Mouse (Mus musculus) liver, embryonic 15.5 days (tissue): ENCODE data around the gene Rabepk. TPM values are rescaled to one million over a fixed set of nuclear protein-coding genes. Genes with fewer than 3 reads are reported as not detected.
A peak's percentile ranks its signal among the peaks of the same experiment; 100 is the strongest.
"Not testable (repeated sequence)": the region's sequence is repeated elsewhere in the genome, so short reads cannot be mapped to it uniquely, and the experiment has no call there.

Experiments
- ATAC-seq: fragments of 200-750 bp; cut with Nextera tagmentation; 2 replicates; pipeline ENCODE4 v1.8.0; 2017; ENCODE audit warnings: moderate number of reproducible peaks, mild to moderate bottlenecking, moderate library complexity; ENCODE audit not compliant: insufficient read depth
- H3K27ac ChIP-seq: fragments of 300-500 bp; sonication (generic); replicated peaks from 2 replicates; pipeline ENCODE4 v1.5.1; 2015; ENCODE audit warnings: mild to moderate bottlenecking, inconsistent platforms
- H3K27me3 ChIP-seq: fragments of 300-500 bp; sonication (generic); 2 replicates; pipeline ENCODE4 v1.6.1; 2015; ENCODE audit warnings: mild to moderate bottlenecking, inconsistent platforms
- H3K36me3 ChIP-seq: fragments of 300-500 bp; sonication (generic); replicated peaks from 2 replicates; pipeline ENCODE4 v1.6.1; 2015; ENCODE audit warnings: moderate library complexity, mild to moderate bottlenecking, inconsistent platforms
- H3K4me1 ChIP-seq: fragments of 300-500 bp; sonication (generic); replicated peaks from 2 replicates; pipeline ENCODE4 v1.6.1; 2015; ENCODE audit warnings: inconsistent platforms
- H3K4me2 ChIP-seq: fragments of 300-500 bp; sonication (generic); 2 replicates; pipeline ENCODE4 v1.6.1; 2015; ENCODE audit warnings: moderate library complexity, mild to moderate bottlenecking, inconsistent platforms
- H3K4me3 ChIP-seq: fragments of 300-500 bp; sonication (generic); replicated peaks from 2 replicates; pipeline ENCODE4 v1.5.1; 2015; ENCODE audit warnings: mild to moderate bottlenecking, inconsistent platforms
- H3K9ac ChIP-seq: fragments of 300-500 bp; sonication (generic); 2 replicates; pipeline ENCODE4 v1.6.1; 2015; ENCODE audit warnings: moderate library complexity, mild to moderate bottlenecking, inconsistent platforms
- H3K9me3 ChIP-seq: fragments of 300-500 bp; sonication (generic); replicated peaks from 2 replicates; pipeline ENCODE4 v1.6.1; 2016; ENCODE audit warnings: inconsistent platforms
- WGBS: fragments of 180-500 bp; shearing (Covaris S2); methylation state at CpG from one replicate; pipeline ENCODE4 v1.1.7; 2015; ENCODE audit warnings: mixed read lengths; ENCODE audit not compliant: insufficient replicate concordance; 5-methylcytosine and 5-hydroxymethylcytosine counted together
- polyA plus RNA-seq: library from polyadenylated mRNA; unstranded; fragments of >200 nt; fragmentation: Nextera tagmentation; extraction: Ambion mirVana; gene quantifications from 2 replicates; pipeline ENCODE4 v1.2.1, GENCODE M21; 2015

Rabepk gene
- 20.1 and 22.3 TPM in 2 replicates for polyA plus RNA-seq

DNA sequence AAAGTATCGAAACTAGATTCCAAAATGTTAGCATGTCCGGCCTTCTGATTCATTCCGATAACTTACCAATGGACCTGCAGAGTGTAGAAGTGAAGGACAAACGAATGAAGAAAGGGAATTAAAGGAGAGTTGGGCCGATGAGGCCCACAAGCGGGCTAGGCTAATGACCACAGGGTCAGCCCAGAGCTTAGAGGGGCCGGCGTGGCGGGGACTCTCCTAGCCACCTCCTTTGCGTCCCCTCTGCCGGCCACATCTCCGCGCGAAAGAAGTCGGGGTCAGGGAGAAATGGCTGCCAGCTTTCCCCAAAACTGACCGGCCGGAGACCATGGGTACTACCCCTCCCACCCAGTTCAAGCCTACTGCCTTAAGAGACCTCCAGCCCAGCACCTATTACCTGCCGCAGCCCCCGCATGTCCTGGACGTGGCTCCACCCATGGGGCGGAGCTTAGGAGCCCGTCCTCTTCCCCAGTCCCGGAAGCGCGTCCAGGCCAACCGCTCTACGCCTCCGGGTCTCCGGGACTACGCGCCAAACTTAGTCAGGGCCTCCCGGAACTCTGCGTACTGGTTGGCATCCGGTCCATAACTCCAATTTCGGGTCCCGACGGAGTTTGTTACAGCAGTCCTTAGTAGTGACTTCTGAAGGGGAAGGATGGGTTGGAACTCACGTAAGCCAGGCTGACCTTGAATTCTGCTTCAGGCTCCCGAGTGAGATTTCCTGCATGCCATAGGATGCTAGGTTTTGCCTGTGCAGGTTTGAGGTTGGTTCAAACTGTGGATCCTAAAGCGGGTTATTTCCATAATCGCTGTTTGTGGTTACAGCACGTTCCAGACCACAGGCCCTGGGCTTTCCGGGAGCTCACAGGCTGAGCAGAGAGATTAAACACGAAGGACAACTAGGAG is at the start of gene Rabepk:
Gene Rabepk (minus strand): TSS at position 556 of the 900 bp plus-strand sequence.
- WGBS, result under 1% methylated on average over 44 of the region's 44 CpGs
- peaks cover 22% of the 10 kb centered on the region for H3K36me3 ChIP-seq

DNA sequence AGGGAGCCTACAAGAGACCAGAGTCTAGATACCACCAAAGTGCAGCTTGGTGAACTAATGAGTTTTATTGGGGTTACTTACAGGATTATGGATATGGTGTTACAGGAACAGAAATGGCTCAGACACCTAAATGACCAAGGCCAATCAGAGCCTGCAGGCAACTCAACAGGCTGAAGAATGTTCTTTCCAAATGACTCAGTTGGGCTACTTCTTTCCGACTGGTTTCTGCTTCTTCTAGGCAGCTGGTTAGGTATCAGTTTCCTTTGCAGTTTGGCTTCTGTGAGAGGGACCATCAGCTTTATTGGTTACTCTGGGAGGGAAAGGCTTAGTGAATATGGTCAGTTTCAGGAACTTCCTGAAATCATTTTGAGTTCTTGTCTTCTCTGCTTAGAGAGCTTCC is 48.0 kb upstream of the Rabepk start:
- H3K9me3 ChIP-seq, result no peaks in the 10 kb centered on the region
- no peak overlapping the region for H3K4me3 ChIP-seq
- H3K9ac ChIP-seq, result no peak overlapping the region
- ATAC-seq, result no peak
- H3K27ac ChIP-seq, result no peak overlapping the region
- H3K4me2 ChIP-seq, result no peak overlapping the region
- peaks cover 38% of the 10 kb centered on the region for H3K36me3 ChIP-seq
- WGBS, result 78% methylated on average over 1 of the region's 1 CpGs
- H3K4me1 ChIP-seq, result no peaks in the 10 kb centered on the region
- no peaks in the 10 kb centered on the region for H3K27me3 ChIP-seq

More for the DNA sequence above, at the start of gene Rabepk:
- H3K4me1 ChIP-seq, result peaks cover 48% of the 10 kb centered on the region
- H3K4me2 ChIP-seq, result peak within 1 kb of the TSS; percentile 84
- peak within 1 kb of the TSS; percentile 78 for H3K9ac ChIP-seq
- H3K27ac ChIP-seq, result peak within 1 kb of the TSS; percentile 86
- H3K9me3 ChIP-seq, result no peaks in the 10 kb centered on the region
- peak within 1 kb of the TSS; percentile 79 for H3K4me3 ChIP-seq
- ATAC-seq, result peak; percentile 75
- H3K27me3 ChIP-seq, result no peaks in the 10 kb centered on the region

DNA sequence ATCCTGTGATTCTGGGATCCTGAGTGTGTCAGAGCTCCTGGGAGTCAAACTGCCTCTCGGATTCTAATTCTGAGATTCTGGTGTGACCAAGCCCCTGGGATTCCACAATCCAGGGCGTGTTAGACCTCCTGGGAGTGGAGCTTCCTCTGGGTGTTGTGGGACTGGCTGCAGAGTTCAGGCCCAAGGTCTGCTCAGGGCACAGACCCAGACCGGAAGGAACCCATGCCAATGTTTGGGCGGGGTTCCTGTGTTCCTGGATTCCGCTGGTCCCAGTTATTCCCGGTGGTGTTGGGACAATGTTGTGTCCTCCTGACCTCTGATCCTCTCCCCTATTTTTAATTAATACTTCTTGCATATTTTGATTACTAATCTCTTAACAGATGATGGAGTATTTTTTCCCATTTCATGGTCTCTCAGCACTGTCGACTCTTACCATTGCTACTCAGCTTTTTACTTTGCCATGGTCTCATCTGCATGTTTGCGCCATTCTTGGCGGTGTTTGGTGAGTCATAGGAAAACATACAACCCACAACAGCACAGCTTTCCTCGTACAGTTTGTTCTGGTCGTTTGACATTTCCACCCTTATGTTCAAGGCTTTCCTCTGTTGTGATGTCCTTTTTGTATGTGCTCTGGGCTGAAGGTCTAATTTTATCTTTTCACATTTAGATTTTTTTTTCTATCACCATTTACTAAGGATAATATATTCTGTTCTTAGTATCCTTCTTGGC is 43.7 kb upstream of the Rabepk start:
- whole genome bisulfite sequencing, result 60% methylated on average over 11 of the region's 11 CpGs
- ATAC-seq, result no peak
- H3K27me3 ChIP-seq, result no peaks in the 10 kb centered on the region
- no peak overlapping the region for H3K9ac ChIP-seq
- no peaks in the 10 kb centered on the region for H3K9me3 ChIP-seq
- H3K4me1 ChIP-seq, result no peaks in the 10 kb centered on the region
- no peaks in the 10 kb centered on the region for H3K36me3 ChIP-seq
- no peak overlapping the region for H3K27ac ChIP-seq
- H3K4me2 ChIP-seq, result no peak overlapping the region
- no peak overlapping the region for H3K4me3 ChIP-seq

DNA sequence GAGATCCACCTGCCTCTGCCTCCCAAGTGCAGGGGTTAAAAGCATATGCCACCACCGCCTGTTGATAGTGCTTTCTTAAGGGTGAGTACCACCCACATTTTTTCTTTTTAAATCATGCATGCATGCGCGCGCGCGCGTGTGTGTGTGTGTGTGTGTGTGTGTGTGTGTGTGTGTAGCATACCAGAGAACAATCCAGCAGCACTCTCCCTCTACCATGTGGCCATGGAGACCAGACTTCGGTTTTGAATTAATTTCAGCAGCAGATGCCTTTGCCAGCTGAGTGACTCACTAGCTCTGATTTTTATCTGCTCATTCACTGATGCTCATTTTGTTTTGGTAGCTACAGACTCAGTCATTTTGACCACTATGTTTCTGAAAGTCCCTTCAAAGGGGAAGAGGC is 42.0 kb upstream of the Rabepk start:
- ATAC-seq, result no peak
- no peaks in the 10 kb centered on the region for H3K9me3 ChIP-seq
- no peak overlapping the region for H3K27ac ChIP-seq
- 85% methylated on average over 8 of the region's 8 CpGs for WGBS
- H3K4me1 ChIP-seq, result no peaks in the 10 kb centered on the region
- H3K27me3 ChIP-seq, result no peaks in the 10 kb centered on the region
- no peak overlapping the region for H3K4me3 ChIP-seq
- H3K9ac ChIP-seq, result no peak overlapping the region
- H3K4me2 ChIP-seq, result no peak overlapping the region
- no peaks in the 10 kb centered on the region for H3K36me3 ChIP-seq

DNA sequence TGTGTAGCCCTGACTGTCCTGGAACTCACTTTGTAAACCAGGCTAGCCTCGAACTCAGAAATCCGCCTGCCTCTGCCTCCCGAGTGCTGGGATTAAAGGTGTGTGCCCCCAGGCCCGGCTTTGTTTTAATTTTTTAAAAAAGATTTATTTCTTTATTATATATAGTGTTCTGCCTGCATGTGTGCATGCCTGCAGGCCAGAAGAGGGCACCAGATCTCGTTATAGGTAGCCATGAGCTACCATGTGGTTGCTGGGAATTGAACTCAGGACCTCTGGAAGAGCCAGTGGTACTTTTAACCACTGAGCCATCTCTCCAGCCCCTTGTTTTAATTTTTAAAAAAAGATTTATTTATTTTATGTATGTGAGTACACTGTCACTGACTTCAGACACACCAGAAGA is 40.4 kb upstream of the Rabepk start:
- not testable (repeated sequence) for ATAC-seq, H3K9me3 ChIP-seq
- 65% methylated on average over 5 of the region's 5 CpGs for whole genome bisulfite sequencing

DNA sequence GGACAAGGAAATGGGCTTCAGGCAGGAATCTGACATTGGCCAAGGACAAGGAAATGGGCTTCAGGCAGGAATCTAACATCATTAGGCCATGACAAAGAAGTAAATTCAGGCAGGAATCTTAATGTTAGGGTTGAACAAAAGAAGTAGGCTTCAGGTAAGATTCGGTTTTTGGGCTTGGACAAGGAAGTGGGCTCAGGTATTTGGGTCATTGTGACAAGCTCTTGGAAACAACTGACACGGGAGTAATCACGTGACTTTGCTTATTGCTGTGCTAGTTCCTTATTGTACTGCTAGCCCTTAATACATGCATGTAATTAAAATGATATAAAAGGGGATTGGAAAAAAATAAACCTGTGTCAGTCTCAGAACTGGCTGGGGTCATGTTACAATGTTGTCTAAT is 36.0 kb upstream of the Rabepk start:
- H3K36me3 ChIP-seq, result no peaks in the 10 kb centered on the region
- H3K4me1 ChIP-seq, result no peaks in the 10 kb centered on the region
- no peak overlapping the region for H3K4me3 ChIP-seq
- 55% methylated on average over 3 of the region's 3 CpGs for WGBS
- H3K27ac ChIP-seq, result no peak overlapping the region
- peaks cover 3% of the 10 kb centered on the region; the same call in 1 of the 2 replicates for H3K27me3 ChIP-seq
- H3K4me2 ChIP-seq, result no peak overlapping the region
- no peak for ATAC-seq
- H3K9ac ChIP-seq, result no peak overlapping the region
- no peaks in the 10 kb centered on the region for H3K9me3 ChIP-seq

More for the DNA sequence above, 40.4 kb upstream of the Rabepk start:
- not testable (repeated sequence) for H3K4me3 ChIP-seq, H3K4me1 ChIP-seq, H3K27me3 ChIP-seq, H3K36me3 ChIP-seq, H3K27ac ChIP-seq, H3K4me2 ChIP-seq, H3K9ac ChIP-seq

DNA sequence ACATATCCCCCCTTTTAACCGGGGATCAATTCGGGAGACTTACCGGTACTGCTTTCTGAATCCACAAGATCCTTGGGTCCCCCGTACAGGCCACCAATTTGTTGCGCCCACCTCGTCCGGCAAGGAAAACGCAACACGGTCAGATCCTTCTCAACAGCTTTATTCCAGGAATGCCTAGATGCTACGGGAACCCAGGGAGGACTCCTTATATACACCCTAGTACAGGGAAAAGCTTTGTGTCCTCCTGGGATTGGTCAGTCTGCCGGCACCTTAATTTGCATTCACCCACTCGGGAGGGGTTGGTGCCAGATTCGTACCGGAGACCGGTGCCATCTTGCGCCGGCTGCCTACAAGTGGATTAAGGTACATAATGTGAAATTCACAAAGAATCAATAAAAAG is 33.9 kb upstream of the Rabepk start:
- WGBS, result 78% methylated on average over 17 of the region's 17 CpGs
- H3K36me3 ChIP-seq, result no peaks in the 10 kb centered on the region
- H3K4me3 ChIP-seq, result no peak overlapping the region
- H3K9me3 ChIP-seq, result no peaks in the 10 kb centered on the region
- ATAC-seq, result no peak
- peaks cover 3% of the 10 kb centered on the region; the same call in 1 of the 2 replicates for H3K27me3 ChIP-seq
- no peak overlapping the region for H3K27ac ChIP-seq
- H3K9ac ChIP-seq, result no peak overlapping the region
- H3K4me1 ChIP-seq, result no peaks in the 10 kb centered on the region
- H3K4me2 ChIP-seq, result no peak overlapping the region

DNA sequence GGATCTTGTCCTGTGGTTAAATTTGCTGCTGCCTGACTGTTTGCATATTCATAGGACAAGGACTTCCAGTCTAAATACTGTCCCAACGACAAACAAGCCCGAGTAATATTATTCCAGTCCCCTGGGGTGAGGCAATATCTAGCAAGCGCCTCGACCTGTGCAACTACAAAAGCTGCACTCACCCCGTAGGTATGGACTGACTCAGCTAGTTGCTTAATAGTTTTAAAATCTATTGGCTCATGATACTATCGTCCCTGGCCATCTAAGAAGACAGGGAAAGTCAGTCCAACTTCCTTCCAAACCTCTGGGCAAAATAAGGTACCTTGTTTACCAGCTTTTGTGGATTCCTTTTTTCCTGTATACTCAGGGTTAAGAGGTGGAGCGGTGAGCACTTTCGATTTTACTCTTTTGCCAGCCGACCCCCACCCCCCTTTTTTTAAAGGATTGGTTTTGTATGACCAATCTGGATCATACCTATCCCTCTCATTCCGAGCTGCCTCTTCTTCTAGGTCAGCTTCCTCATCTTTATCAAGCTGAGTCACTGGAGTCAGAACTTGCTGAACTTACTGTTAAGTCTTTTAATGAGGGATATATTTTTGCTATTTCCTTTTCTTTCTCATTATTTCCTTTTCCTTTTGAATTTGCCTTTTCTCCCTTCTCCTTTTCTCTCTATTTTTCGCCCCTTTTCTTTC is 33.2 kb upstream of the Rabepk start, which contains the start of gene Gm34653:
Gene Gm34653 (plus strand): TSS at position 242 of the 692 bp plus-strand sequence.
- ATAC-seq, H3K9ac ChIP-seq, H3K9me3 ChIP-seq, H3K4me3 ChIP-seq, H3K27me3 ChIP-seq, H3K4me1 ChIP-seq, H3K36me3 ChIP-seq, H3K4me2 ChIP-seq, H3K27ac ChIP-seq: not testable (repeated sequence)
- 49% methylated on average over 11 of the region's 11 CpGs for whole genome bisulfite sequencing

DNA sequence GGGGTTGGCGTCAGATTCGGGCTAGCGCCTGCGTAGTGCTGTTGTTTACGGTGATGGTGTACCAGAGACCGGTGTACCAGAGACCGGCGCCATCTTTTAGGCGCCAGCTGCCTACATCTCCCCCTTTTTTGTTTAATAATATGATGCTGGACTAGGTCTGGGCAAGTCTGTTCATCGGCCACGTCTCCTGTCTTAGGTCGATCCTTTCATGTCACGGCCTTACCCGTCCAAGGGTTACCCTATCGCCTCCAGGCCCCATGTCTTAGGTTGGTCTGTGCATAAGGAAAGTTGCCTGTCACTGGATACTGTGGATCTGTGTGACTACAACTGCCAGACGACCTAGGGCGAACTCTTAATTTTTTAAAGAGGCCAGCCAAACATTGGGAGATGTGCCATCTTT is 30.4 kb upstream of the Rabepk start:
- H3K9me3 ChIP-seq, H3K4me2 ChIP-seq, H3K27ac ChIP-seq, H3K4me3 ChIP-seq, H3K9ac ChIP-seq, H3K36me3 ChIP-seq, H3K27me3 ChIP-seq, ATAC-seq: not testable (repeated sequence)
- H3K4me1 ChIP-seq, result peaks cover 19% of the 10 kb centered on the region
- WGBS, result 85% methylated on average over 17 of the region's 17 CpGs

DNA sequence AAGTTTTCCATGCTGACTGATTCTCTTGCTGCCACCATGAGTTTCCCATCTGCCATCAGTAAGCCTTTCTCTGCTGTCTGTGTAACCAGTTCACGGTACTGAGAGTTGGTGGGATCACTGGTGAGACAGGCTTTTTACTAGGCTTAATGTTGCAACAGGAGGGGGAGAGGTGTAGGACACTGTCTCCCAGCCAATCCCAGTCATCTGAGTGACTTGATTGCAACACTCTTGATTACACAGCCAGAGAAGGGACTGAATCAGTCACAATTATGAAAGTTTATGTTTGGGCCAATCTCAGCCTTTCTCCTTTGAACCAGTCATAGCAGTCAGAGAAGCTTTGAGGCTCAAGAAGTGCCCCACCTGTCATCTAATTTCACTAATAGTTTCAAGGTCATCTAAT is 28.3 kb upstream of the Rabepk start:
- no peak overlapping the region for H3K4me3 ChIP-seq
- peak; percentile 23 for ATAC-seq
- no peaks in the 10 kb centered on the region for H3K9me3 ChIP-seq
- H3K4me2 ChIP-seq, result peak overlapping the region; percentile 23; the same call in 1 of the 2 replicates
- H3K4me1 ChIP-seq, result peaks cover 38% of the 10 kb centered on the region
- no peaks in the 10 kb centered on the region; the same call in 1 of the 2 replicates for H3K27me3 ChIP-seq
- peak overlapping the region; percentile 70 for H3K27ac ChIP-seq
- H3K9ac ChIP-seq, result no peak overlapping the region
- 58% methylated on average over 1 of the region's 1 CpGs for WGBS
- 0 out of 2 replicates have a peak, but pooled peaks cover 3% of the 10 kb centered on the region for H3K36me3 ChIP-seq
